Mouse (Mus musculus): ENCODE results near the gene Hoxc10. TPM values are rescaled to one million over a fixed set of nuclear protein-coding genes. Genes with fewer than 3 reads are reported as not detected.

Hoxc10 gene
- polyA plus RNA-seq, 1 experiment from 2014 or later = not detected

GRCm38 (mm10) chr15:102965003-102965891 lies 1.3 kb upstream of the Hoxc10 start:
- WGBS = 3% methylated on average over 26 of the region's 26 CpGs
- H3K4me2 ChIP-seq = no peak overlapping the region
- H3K4me1 ChIP-seq (replicated peaks) = peaks cover 8% of the 10 kb centered on the region
- H3K27ac ChIP-seq = no peak overlapping the region
- no peak overlapping the region for H3K9ac ChIP-seq
- no peaks in the 10 kb centered on the region for H3K36me3 ChIP-seq
- no peak for ATAC-seq (ENCODE audit: low FRiP score)
- H3K9me3 ChIP-seq = no peaks in the 10 kb centered on the region
- H3K4me3 ChIP-seq = no peak overlapping the region
- peaks cover 98% of the 10 kb centered on the region for H3K27me3 ChIP-seq

- Histone ChIP-seq H3K9ac (no peak overlapping the region), H3K27ac (no peak overlapping the region), H3K4me2 (0 out of 2 replicates have a peak overlapping the region, but pooled peaks have one; percentile 29), H3K27me3 (peaks cover 98% of the 10 kb centered on the region), H3K9me3 (no peaks in the 10 kb centered on the region), H3K36me3 (no peaks in the 10 kb centered on the region), H3K4me3 (no peak overlapping the region), H3K4me1 (replicated peaks) (peaks cover 8% of the 10 kb centered on the region)
- WGBS = 4% methylated on average over 30 of the region's 30 CpGs
- ATAC-seq (ENCODE audit: low FRiP score) = no peak
These were observed 462 bp upstream of the Hoxc10 start for GRCm38 (mm10) chr15:102965892-102966775.

- H3K9ac ChIP-seq = no peak within 1 kb of the TSS
- no peak for ATAC-seq (ENCODE audit: low FRiP score)
- H3K4me3 ChIP-seq = no peak within 1 kb of the TSS
- H3K4me2 ChIP-seq = 0 out of 2 replicates have a peak within 1 kb of the TSS, but pooled peaks have one; percentile 29
- H3K27me3 ChIP-seq = peaks cover 99% of the 10 kb centered on the region
- peaks cover 8% of the 10 kb centered on the region for H3K4me1 ChIP-seq (replicated peaks)
- H3K9me3 ChIP-seq = no peaks in the 10 kb centered on the region
- H3K36me3 ChIP-seq = no peaks in the 10 kb centered on the region
- no peak within 1 kb of the TSS for H3K27ac ChIP-seq
- 5% methylated on average over 12 of the region's 12 CpGs for WGBS
These were observed 615 bp downstream of the Hoxc10 start, which contains the start of gene Hoxc5 for GRCm38 (mm10) chr15:102967312-102967510. Hoxc5 (plus strand) TSS chr15:102967443.

GRCm38 (mm10) chr15:102967511-102968397 lies 1.2 kb downstream of the Hoxc10 start:
- no peak overlapping the region for H3K4me2 ChIP-seq
- no peak overlapping the region for H3K4me3 ChIP-seq
- H3K27me3 ChIP-seq = peaks cover 99% of the 10 kb centered on the region
- peaks cover 8% of the 10 kb centered on the region for H3K4me1 ChIP-seq (replicated peaks)
- ATAC-seq (ENCODE audit: low FRiP score) = no peak
- no peaks in the 10 kb centered on the region for H3K9me3 ChIP-seq
- no peak overlapping the region for H3K27ac ChIP-seq
- H3K36me3 ChIP-seq = no peaks in the 10 kb centered on the region
- no peak overlapping the region for H3K9ac ChIP-seq
- WGBS = 3% methylated on average over 34 of the region's 34 CpGs

- peaks cover 8% of the 10 kb centered on the region for H3K4me1 ChIP-seq (replicated peaks)
- 22% methylated on average over 1 of the region's 1 CpGs for WGBS
- no peak overlapping the region for H3K4me2 ChIP-seq
- H3K27ac ChIP-seq = no peak overlapping the region
- no peak overlapping the region for H3K9ac ChIP-seq
- H3K36me3 ChIP-seq = no peaks in the 10 kb centered on the region
- H3K9me3 ChIP-seq = no peaks in the 10 kb centered on the region
- no peak for ATAC-seq (ENCODE audit: low FRiP score)
- H3K4me3 ChIP-seq = no peak overlapping the region
- H3K27me3 ChIP-seq = peaks cover 99% of the 10 kb centered on the region
These were observed 2.7 kb downstream of the Hoxc10 start for GRCm38 (mm10) chr15:102969296-102969695.

- no peak overlapping the region for H3K27ac ChIP-seq
- no peak overlapping the region for H3K4me2 ChIP-seq
- no peaks in the 10 kb centered on the region for H3K36me3 ChIP-seq
- 3% methylated on average over 12 of the region's 12 CpGs for WGBS
- peaks cover 8% of the 10 kb centered on the region for H3K4me1 ChIP-seq (replicated peaks)
- peaks cover 99% of the 10 kb centered on the region for H3K27me3 ChIP-seq
- no peaks in the 10 kb centered on the region for H3K9me3 ChIP-seq
- H3K9ac ChIP-seq = no peak overlapping the region
- ATAC-seq (ENCODE audit: low FRiP score) = no peak
- H3K4me3 ChIP-seq = no peak overlapping the region
These were observed 4.1 kb downstream of the Hoxc10 start for GRCm38 (mm10) chr15:102970740-102971139.

- Histone ChIP-seq H3K9ac (no peak overlapping the region), H3K4me3 (no peak overlapping the region), H3K4me2 (no peak overlapping the region), H3K36me3 (no peaks in the 10 kb centered on the region), H3K27me3 (peaks cover 99% of the 10 kb centered on the region), H3K4me1 (replicated peaks) (no peaks in the 10 kb centered on the region), H3K9me3 (no peaks in the 10 kb centered on the region), H3K27ac (no peak overlapping the region)
- WGBS = 2% methylated on average over 21 of the region's 21 CpGs
- ATAC-seq (ENCODE audit: low FRiP score) = no peak
These were observed 5.7 kb downstream of the Hoxc10 start for GRCm38 (mm10) chr15:102972254-102972653.

GRCm38 (mm10) chr15:102972753-102973152 lies 6.2 kb downstream of the Hoxc10 start:
- no peaks in the 10 kb centered on the region for H3K36me3 ChIP-seq
- H3K4me1 ChIP-seq (replicated peaks) = no peaks in the 10 kb centered on the region
- no peak overlapping the region for H3K4me3 ChIP-seq
- no peak overlapping the region for H3K27ac ChIP-seq
- no peak overlapping the region for H3K4me2 ChIP-seq
- H3K27me3 ChIP-seq = peaks cover 99% of the 10 kb centered on the region
- WGBS = 2% methylated on average over 6 of the region's 6 CpGs
- no peak for ATAC-seq (ENCODE audit: low FRiP score)
- H3K9ac ChIP-seq = no peak overlapping the region
- H3K9me3 ChIP-seq = no peaks in the 10 kb centered on the region

GRCm38 (mm10) chr15:102975034-102975433 lies 8.4 kb downstream of the Hoxc10 start:
- no peaks in the 10 kb centered on the region for H3K36me3 ChIP-seq
- H3K27me3 ChIP-seq = peaks cover 100% of the 10 kb centered on the region
- H3K9me3 ChIP-seq = no peaks in the 10 kb centered on the region
- no peak overlapping the region for H3K9ac ChIP-seq
- ATAC-seq (ENCODE audit: low FRiP score) = no peak
- 4% methylated on average over 7 of the region's 7 CpGs for WGBS
- no peaks in the 10 kb centered on the region for H3K4me1 ChIP-seq (replicated peaks)
- no peak overlapping the region for H3K4me2 ChIP-seq
- H3K4me3 ChIP-seq = no peak overlapping the region
- no peak overlapping the region for H3K27ac ChIP-seq

GRCm38 (mm10) chr15:102975688-102976111 lies 9.1 kb downstream of the Hoxc10 start:
- Histone ChIP-seq H3K36me3 (no peaks in the 10 kb centered on the region), H3K27ac (no peak overlapping the region), H3K9ac (no peak overlapping the region), H3K9me3 (no peaks in the 10 kb centered on the region), H3K4me1 (replicated peaks) (no peaks in the 10 kb centered on the region), H3K4me2 (no peak overlapping the region), H3K4me3 (no peak overlapping the region; the same call in 1 of the 2 replicates), H3K27me3 (peaks cover 100% of the 10 kb centered on the region)
- ATAC-seq (ENCODE audit: low FRiP score) = no peak
- 1% methylated on average over 21 of the region's 21 CpGs for WGBS

GRCm38 (mm10) chr15:102976171-102976570 lies 9.6 kb downstream of the Hoxc10 start, which contains the start of gene Hoxc9:
Hoxc9 (plus strand) TSS chr15:102976439.
- WGBS = 0% methylated on average over 7 of the region's 20 CpGs
- no peak for ATAC-seq (ENCODE audit: low FRiP score)
- no peaks in the 10 kb centered on the region for H3K4me1 ChIP-seq (replicated peaks)

More at GRCm38 (mm10) chr15:102976171-102976570, 9.6 kb downstream of the Hoxc10 start, which contains the start of gene Hoxc9:
- no peak within 1 kb of the TSS; the same call in 1 of the 2 replicates for H3K4me3 ChIP-seq
- H3K27ac ChIP-seq = no peak within 1 kb of the TSS
- H3K27me3 ChIP-seq = peaks cover 100% of the 10 kb centered on the region
- no peaks in the 10 kb centered on the region for H3K9me3 ChIP-seq
- H3K36me3 ChIP-seq = no peaks in the 10 kb centered on the region
- no peak within 1 kb of the TSS for H3K4me2 ChIP-seq
- H3K9ac ChIP-seq = no peak within 1 kb of the TSS

Data from hindbrain, embryonic 13.5 days (tissue).